Mouse (Mus musculus) granulocyte monocyte progenitor cell, adult 5-6 weeks (primary cell): ENCODE data around the gene Palm2. TPM values are rescaled to one million over a fixed set of nuclear protein-coding genes. Genes with fewer than 3 reads are reported as not detected.

Source experiments
- ATAC-seq: replicated peaks from 2 replicates; pipeline ENCODE4 v1.8.0; 2016; ENCODE audit warnings: mild to moderate bottlenecking, moderate TSS enrichment, inconsistent platforms; ENCODE audit not compliant: poor library complexity, severe bottlenecking
- total RNA-seq, 2 experiments: library from RNA; stranded (forward) in 1 of 2; stranded (reverse) in 1 of 2; fragments of 200-712, 200-1000 nt in 1 of 2; fragments of >200 nt in 1 of 2; fragmentation: Nextera tagmentation in 1 of 2; gene quantifications; 2 replicates each; pipeline ENCODE4 v1.2.3; 2014 to 2017

Gene Palm2
- total RNA-seq, 2 experiments from 2014 or later: not detected

DNA sequence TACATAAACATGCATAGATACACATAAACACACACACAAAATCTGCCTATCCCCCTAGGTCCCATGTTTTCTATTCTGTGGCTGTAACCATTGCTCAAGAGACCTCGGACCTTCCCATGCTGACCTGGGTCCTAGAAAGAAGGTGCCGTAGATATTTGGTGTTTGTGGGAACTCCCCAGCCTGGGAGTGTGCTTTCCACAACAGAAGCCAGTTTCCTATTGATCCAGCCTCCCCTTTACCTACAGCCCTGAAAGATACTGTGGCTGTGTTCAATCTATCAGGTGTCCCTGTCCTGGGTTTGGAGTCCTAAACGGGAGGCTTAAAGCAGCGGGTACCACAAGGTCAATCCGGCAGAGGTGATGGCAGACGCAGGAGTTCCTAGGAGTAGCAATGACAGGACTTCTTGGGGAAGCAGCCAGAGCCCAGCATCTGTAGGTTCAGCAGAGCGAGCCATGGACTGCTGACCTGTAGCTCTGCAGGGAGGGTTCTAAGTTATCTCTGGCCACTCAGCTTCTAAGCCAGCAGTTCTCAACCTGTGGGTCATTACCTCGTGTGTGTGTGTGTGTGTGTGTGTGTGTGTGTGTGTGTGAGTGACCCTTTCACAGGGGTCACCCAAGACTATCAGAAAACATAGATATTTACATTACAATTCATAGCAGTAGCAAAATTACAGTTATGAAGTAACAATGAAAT lies 79.3 kb downstream of the Palm2 start:
- ATAC-seq: no peak

GRCm38 (mm10) chr4:57514003-57514937 lies 80.2 kb downstream of the Palm2 start:
- ATAC-seq: no peak

GRCm38 (mm10) chr4:57515356-57515755 lies 81.3 kb downstream of the Palm2 start:
- ATAC-seq: no peak

GRCm38 (mm10) chr4:57523456-57523855 lies 89.4 kb downstream of the Palm2 start:
- ATAC-seq: no peak

DNA sequence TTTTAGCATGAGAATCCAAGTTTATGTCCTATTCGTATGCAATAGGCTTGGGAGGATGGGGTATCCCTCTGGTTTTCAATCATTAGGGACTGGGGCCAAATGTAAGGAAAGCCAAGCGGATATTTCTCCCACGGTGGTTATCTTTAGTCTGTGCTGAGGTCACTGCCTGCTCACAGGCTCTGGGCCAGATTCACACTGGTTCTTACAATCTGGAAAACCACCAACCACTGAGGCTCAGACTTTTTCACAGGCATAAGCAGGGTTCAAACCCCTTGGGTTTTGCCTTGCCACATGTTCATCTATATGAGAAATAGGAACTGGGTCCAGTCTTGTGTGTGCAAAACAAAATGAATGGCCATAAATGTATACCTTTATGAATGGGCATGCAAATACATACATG lies 90.4 kb downstream of the Palm2 start:
- no peak for ATAC-seq

- no peak for ATAC-seq
Observed at GRCm38 (mm10) chr4:57525221-57526011, 91.4 kb downstream of the Palm2 start.

DNA sequence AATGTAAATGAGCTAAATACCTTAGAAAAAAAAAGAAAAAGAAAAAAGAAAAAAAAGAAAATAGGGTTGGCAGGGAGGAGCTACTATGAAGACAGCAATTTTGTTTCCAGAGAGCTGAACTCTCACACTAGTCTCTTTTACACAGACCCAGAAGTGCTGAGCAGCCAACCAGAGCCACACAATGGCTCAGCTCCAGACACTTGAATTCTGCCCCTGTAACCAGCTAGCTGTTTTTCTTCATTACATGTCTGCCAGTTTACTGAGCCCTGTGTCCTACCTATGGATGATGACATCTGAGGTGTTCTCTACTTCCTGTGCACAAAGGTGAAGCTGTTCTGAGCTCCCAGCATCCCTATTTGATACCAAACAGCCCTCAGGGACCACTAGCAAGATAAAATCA lies 94.2 kb downstream of the Palm2 start:
- ATAC-seq: no peak

DNA sequence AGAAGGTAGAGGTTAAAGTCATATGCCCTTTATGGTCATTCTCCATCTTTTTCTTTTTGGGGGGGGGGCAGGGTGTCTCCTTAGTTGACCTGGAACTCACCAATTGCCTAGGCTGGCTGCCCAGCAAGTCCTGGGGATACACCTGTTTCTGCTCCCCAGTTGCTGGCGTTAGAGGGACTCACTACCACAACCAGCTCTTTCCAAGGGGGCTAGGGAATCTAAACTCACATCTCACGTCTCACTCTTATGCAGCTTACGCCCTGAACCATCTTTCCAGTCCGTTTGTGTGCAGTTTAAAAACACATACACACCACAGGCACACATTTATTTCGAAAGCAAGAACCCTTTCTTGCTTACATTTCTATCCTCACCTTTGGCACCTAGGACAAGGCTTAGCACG lies 99.6 kb downstream of the Palm2 start:
- no peak for ATAC-seq

- no peak for ATAC-seq
Observed at GRCm38 (mm10) chr4:57534232-57534631, 100.2 kb downstream of the Palm2 start.

- ATAC-seq: no peak
Observed at GRCm38 (mm10) chr4:57535087-57535486, 101.0 kb downstream of the Palm2 start.

- no peak for ATAC-seq
Observed at GRCm38 (mm10) chr4:57538029-57538688, 104.1 kb downstream of the Palm2 start.

DNA sequence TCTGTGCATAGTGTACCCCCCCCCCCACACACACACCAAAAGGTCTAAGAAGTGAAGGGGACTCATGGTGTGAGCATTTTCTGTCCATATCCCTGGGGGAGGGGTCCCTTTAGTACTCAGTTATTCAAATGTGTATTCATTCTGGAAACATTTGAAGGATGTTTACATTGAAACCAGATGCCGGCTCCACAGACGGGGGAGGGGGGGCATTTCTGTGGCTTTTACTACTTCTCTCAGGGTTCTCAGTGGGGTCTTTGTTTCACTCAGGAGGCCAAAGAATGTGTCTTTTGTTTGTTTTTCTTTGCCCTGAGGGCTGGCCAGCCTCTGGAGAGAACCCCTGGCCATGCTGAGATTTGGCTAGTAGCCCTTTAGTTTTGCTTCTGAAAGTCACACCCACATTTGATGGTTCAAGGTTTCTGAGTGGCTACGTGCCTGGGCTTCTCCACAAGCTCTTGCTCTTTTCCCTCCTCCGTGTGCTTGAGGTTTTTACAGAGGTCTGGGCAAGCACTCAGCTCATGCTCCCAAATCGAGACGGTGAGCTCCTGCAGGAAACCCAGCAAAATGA lies 109.7 kb downstream of the Palm2 start:
- ATAC-seq: no peak

DNA sequence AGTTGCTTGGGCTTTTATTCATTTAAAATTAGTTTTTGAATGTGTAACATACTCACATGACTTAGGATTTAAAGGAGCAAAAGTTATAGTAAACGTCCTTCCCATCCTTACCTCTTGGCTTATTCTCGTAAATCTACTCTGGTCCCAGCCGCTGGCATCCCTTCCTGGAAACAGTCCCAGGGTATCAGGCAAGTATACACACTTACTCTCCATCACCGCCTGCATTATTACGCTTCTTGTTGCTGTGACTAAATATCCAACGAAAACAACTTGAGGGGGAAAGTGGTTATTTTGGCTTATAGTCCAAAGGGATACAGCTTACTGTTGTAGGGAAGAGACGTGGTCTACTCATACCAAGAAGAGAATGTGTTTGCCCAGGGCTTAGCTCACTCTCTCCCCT lies 113.7 kb downstream of the Palm2 start:
- ATAC-seq: no peak

- no peak for ATAC-seq
Observed at GRCm38 (mm10) chr4:57550216-57550615, 116.2 kb downstream of the Palm2 start.

DNA sequence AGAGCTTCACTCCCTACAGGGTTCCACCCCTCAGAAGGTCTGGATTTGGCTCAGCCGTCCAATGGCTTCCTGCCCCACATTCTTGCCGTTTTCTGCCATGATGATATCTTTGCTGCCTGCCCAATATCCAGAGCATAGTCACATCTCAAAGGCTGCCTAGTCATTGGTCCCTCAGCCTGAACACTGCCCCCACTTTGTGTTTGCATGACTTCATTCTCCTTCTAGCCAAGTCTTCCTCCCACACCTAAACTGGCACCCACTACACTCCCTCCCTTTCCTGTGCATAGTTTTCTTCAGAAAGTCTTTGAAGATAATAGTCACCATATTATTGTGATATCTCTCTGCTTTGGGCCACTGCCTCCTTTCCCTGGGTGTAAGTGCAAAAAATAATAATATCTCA lies 123.1 kb downstream of the Palm2 start:
- no peak for ATAC-seq

GRCm38 (mm10) chr4:57559438-57559837 lies 125.4 kb downstream of the Palm2 start:
- no peak for ATAC-seq

- ATAC-seq: no peak
Observed at GRCm38 (mm10) chr4:57560010-57560409, 126.0 kb downstream of the Palm2 start.

GRCm38 (mm10) chr4:57561055-57561454 lies 127.0 kb downstream of the Palm2 start:
- no peak for ATAC-seq

- ATAC-seq: no peak
Observed at GRCm38 (mm10) chr4:57565283-57565682, 131.2 kb downstream of the Palm2 start.

DNA sequence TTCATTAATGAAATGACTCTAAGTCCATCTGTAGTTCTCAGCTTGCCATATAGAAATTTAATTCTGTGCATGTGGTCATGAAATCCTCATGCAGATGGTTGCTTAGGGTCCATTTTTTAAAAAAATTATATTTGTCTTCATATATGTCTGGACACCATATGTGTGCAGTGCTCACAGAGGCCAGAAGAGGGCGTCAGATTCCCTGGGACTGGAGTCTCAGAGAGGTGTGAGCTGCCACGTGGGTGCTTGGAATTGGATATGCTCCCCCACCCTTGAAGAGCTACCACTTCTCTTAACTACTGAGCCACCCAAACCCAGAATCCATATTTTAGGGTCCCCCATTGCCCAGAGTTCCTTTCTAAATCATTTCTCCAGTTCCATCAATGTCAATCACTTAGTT lies 131.8 kb downstream of the Palm2 start:
- no peak for ATAC-seq
